Mouse (Mus musculus) stomach, embryonic 16.5 days (tissue): Measurements from ENCODE around the gene Fam219a. TPM values are rescaled to one million over a fixed set of nuclear protein-coding genes. Genes with fewer than 3 reads are reported as not detected.

Source experiments
- ATAC-seq: fragments of 200-750 bp; cut with Nextera tagmentation; 2 replicates; pipeline ENCODE4 v1.8.0; 2017; ENCODE audit warnings: moderate number of reproducible peaks, moderate TSS enrichment; ENCODE audit not compliant: insufficient read depth, low FRiP score
- H3K27ac ChIP-seq: fragments of 300-500 bp; sonication (generic); 2 replicates; pipeline ENCODE4 v1.5.1; 2014; ENCODE audit warnings: low read length
- H3K27me3 ChIP-seq: fragments of 300-500 bp; sonication (generic); 2 replicates; pipeline ENCODE4 v1.6.1; 2014; ENCODE audit warnings: low read length, control low read depth, mixed read lengths; ENCODE audit not compliant: control insufficient read depth, insufficient read depth
- H3K36me3 ChIP-seq: fragments of 300-500 bp; sonication (generic); 2 replicates; pipeline ENCODE4 v1.6.1; 2014; ENCODE audit warnings: low read length; ENCODE audit not compliant: control insufficient read depth, insufficient read depth
- H3K4me1 ChIP-seq: fragments of 300-500 bp; sonication (generic); 2 replicates; pipeline ENCODE4 v1.6.1; 2014; ENCODE audit warnings: low read length, control low read depth, mixed read lengths; ENCODE audit not compliant: control insufficient read depth, insufficient read depth
- H3K4me2 ChIP-seq: fragments of 300-500 bp; sonication (generic); 2 replicates; pipeline ENCODE4 v1.6.1; 2014; ENCODE audit warnings: low read depth, low read length, mixed read lengths
- H3K4me3 ChIP-seq: fragments of 300-500 bp; sonication (generic); replicated peaks from 2 replicates; pipeline ENCODE4 v1.5.1; 2014; ENCODE audit warnings: mild to moderate bottlenecking, low read length
- H3K9ac ChIP-seq: fragments of 300-500 bp; sonication (generic); 2 replicates; pipeline ENCODE4 v1.6.1; 2014; ENCODE audit warnings: low read length
- H3K9me3 ChIP-seq: fragments of 300-500 bp; sonication (generic); replicated peaks from 2 replicates; pipeline ENCODE4 v1.6.1; 2016; ENCODE audit warnings: low read length, control low read depth; ENCODE audit not compliant: control insufficient read depth
- WGBS: fragments of 180-500 bp; shearing (Covaris S2); extraction: QIAGEN DNeasy Blood & Tissue Kit; methylation state at CpG from one replicate; pipeline ENCODE4 v1.1.7; 2014; 5-methylcytosine and 5-hydroxymethylcytosine counted together
- polyA plus RNA-seq: library from polyadenylated mRNA; unstranded; fragments of >200 nt; fragmentation: Nextera tagmentation; extraction: Ambion mirVana; gene quantifications from 2 replicates; pipeline ENCODE4 v1.2.1, GENCODE M21; 2015

Gene Fam219a
- polyA plus RNA-seq, 1 experiment from 2014 or later = 3.0 TPM

DNA sequence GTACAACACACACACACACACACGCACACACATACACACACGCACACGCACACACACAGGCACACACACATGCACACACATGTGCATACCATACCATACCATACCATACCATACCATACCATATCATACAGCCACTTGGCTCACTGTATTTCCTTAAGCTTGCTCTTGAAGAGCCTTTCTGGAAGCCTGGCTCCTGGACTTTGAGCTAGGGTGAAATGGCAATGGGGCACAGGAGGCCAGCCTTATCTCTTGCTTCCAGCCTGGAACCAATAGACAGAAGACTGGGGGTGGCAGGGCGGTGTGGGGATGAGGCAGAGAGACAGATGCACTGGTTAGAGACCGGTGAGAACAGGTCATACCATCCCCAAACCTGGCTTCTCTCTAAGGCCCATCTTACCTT lies 50.1 kb downstream of the Fam219a start:
- Histone ChIP-seq H3K27me3 (no peaks in the 10 kb centered on the region; the same call in none of the 2 replicates), H3K27ac (no peak overlapping the region), H3K9ac (no peak overlapping the region), H3K9me3 (no peaks in the 10 kb centered on the region), H3K4me2 (no peak overlapping the region), H3K4me1 (no peaks in the 10 kb centered on the region), H3K4me3 (no peak overlapping the region), H3K36me3 (no peaks in the 10 kb centered on the region)
- no peak for ATAC-seq
- 92% methylated on average over 5 of the region's 5 CpGs for WGBS

DNA sequence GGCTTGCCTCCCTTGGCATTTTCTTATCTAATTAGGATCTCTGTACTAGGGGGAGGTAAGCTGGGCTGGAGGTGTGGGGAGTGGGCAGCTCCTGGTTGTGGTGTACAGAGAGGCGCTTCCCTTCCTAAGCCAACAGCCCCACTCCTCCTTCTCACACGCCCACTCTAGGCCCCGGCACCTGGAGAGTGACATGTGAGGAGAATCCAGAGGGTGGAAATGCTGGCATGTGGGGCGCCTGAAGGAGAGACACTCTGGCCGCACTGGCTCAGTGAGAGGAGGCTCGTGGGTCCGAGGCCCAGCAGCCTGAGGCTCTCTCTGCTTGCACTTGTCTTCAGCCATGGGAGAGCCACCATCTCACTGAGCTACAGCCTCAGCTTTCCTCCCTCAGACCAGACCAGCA lies 51.0 kb downstream of the Fam219a start:
- no peak overlapping the region for H3K27ac ChIP-seq

DNA sequence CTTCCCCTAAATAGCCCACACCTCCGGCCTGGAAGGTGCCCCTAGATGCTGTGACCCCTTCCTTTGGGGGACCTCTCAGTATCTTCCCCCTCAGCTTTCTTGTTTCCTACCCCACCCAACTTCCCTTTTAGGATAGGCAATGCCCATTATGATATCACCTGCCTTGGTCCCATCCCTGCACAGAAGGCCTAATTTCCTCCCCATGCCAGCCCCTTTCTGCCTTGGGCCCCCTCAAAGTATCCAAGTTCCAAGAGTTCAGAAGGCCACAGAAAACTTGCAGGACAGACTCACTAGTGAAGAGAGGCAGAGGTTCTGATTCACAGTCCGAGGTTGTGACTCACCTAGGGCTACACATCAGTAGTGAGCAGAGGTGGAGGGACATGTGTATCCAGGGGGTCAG lies 52.1 kb downstream of the Fam219a start, which contains the start of gene 1110017D15Rik:
1110017D15Rik (minus strand) TSS at position 101 of the 400 bp plus-strand sequence.
- Histone ChIP-seq H3K4me2 (no peak within 1 kb of the TSS), H3K9ac (no peak within 1 kb of the TSS), H3K4me3 (no peak within 1 kb of the TSS), H3K9me3 (no peaks in the 10 kb centered on the region), H3K27ac (no peak within 1 kb of the TSS), H3K36me3 (no peaks in the 10 kb centered on the region), H3K27me3 (no peaks in the 10 kb centered on the region; the same call in 1 of the 2 replicates), H3K4me1 (no peaks in the 10 kb centered on the region)
- ATAC-seq = no peak
- 76% methylated on average over 2 of the region's 2 CpGs for WGBS

More for the DNA sequence above, 51.0 kb downstream of the Fam219a start:
- no peak for ATAC-seq
- no peak overlapping the region for H3K9ac ChIP-seq
- H3K4me1 ChIP-seq = no peaks in the 10 kb centered on the region
- H3K4me2 ChIP-seq = no peak overlapping the region
- H3K27me3 ChIP-seq = no peaks in the 10 kb centered on the region; the same call in 1 of the 2 replicates
- H3K9me3 ChIP-seq = no peaks in the 10 kb centered on the region
- H3K36me3 ChIP-seq = no peaks in the 10 kb centered on the region
- H3K4me3 ChIP-seq = no peak overlapping the region
- WGBS = 73% methylated on average over 7 of the region's 7 CpGs

DNA sequence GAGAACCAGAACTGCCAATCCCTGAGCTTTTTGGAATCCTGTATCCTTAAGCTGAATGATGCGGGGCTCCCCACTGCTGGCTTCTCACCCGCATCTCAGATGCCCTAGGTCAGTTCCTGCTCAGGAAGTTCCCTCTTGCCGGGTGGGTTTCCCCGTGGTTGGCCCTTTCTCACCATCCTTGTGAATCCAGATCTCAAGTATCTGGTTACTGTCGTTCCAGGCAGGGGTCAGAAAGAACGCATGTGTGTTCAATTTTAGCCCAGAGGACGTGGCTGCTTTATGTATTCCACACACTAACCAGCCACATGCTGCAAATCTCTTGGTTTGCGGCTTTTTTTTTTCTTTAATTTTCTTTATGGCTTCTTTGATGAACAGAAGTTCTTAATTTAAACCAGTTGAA lies 55.6 kb downstream of the Fam219a start:
- Histone ChIP-seq H3K36me3 (no peaks in the 10 kb centered on the region), H3K9me3 (no peaks in the 10 kb centered on the region), H3K27me3 (no peaks in the 10 kb centered on the region; the same call in 1 of the 2 replicates), H3K9ac (no peak overlapping the region), H3K4me2 (no peak overlapping the region), H3K4me3 (no peak overlapping the region), H3K4me1 (no peaks in the 10 kb centered on the region), H3K27ac (no peak overlapping the region)
- WGBS = 22% methylated on average over 8 of the region's 8 CpGs
- no peak for ATAC-seq

DNA sequence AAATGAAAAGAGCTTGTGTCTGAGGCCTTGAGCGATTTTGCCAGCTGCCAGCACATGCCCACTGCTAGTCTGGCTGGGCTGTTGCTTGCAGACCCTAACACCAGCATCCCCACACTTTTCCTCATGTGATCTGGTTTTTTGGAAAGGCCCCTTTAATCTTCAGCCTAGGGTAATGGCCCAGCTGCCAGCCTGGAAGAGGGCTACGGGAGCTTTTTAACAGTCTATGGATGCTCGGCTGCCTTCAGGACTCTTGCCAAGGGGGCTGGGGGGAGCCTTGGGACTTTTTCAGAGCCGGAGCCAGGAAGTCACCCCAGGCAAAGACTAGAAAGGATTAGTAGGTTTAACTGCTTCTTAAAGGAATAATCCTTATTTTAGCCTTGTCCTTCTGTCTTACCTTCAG lies 56.0 kb downstream of the Fam219a start:
- H3K27ac ChIP-seq = no peak overlapping the region
- 44% methylated on average over 4 of the region's 4 CpGs for WGBS
- no peaks in the 10 kb centered on the region for H3K36me3 ChIP-seq
- H3K4me1 ChIP-seq = no peaks in the 10 kb centered on the region
- H3K9me3 ChIP-seq = no peaks in the 10 kb centered on the region
- no peak overlapping the region for H3K4me3 ChIP-seq
- H3K27me3 ChIP-seq = no peaks in the 10 kb centered on the region; the same call in 1 of the 2 replicates
- no peak overlapping the region for H3K9ac ChIP-seq
- ATAC-seq = no peak
- H3K4me2 ChIP-seq = no peak overlapping the region

DNA sequence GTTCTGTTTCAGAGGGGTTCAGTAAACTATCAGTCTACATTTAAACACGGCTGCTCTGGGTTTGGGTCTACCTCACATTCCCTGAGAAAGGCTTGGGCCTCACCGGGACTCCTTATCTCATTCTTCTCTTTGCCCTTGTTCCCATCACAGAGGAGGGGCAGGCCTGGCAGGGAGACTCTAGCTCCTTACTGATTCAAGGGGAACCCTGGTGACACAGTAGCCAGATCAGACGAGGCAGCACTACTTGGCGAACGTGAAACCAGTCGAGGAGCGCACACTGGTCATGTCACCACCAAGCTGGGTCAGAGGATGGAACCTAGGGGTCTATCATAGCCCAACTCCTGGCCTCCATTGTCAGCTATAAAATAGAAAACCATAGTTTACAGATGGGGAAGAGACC lies 61.3 kb downstream of the Fam219a start:
- 54% methylated on average over 7 of the region's 7 CpGs for WGBS
- no peak overlapping the region for H3K4me2 ChIP-seq
- ATAC-seq = no peak
- no peaks in the 10 kb centered on the region; the same call in 1 of the 2 replicates for H3K27me3 ChIP-seq
- peaks cover 8% of the 10 kb centered on the region; the same call in 1 of the 2 replicates for H3K4me1 ChIP-seq
- H3K9ac ChIP-seq = no peak overlapping the region
- no peak overlapping the region for H3K4me3 ChIP-seq
- no peaks in the 10 kb centered on the region for H3K36me3 ChIP-seq
- no peak overlapping the region for H3K27ac ChIP-seq
- H3K9me3 ChIP-seq = no peaks in the 10 kb centered on the region

DNA sequence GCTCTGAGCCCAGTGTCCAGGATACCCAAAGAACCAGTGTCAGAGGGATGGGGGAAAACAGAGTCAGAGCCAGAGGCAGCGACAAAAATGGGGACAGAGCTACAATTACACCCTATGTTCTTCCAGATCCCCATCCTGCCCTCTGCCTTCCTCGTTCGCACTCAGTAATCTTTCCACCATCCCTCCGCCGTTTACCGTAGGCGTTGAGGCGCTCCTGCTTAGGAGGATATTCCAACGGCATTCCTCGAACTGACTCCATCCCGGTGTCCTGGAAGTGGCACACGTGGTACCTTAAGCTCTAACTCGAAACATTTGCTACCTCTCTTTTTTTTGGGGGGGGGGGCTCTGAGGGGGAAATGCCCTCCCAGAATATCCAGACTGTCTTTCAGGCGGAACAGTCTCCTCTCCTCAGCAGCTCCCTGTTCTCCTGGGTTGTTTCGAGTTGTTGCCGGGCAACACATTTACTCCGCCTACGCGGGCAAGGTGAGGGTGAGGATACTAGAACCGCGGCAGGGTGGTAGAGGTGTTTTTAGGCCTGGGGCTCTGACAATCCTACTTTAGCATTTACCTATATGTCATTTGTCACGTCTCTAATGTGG lies 61.9 kb downstream of the Fam219a start:
- Histone ChIP-seq H3K9ac (peak overlapping the region; percentile 73), H3K4me2 (peak overlapping the region; percentile 95), H3K9me3 (no peaks in the 10 kb centered on the region), H3K4me3 (peak overlapping the region; percentile 60), H3K36me3 (no peaks in the 10 kb centered on the region), H3K4me1 (peaks cover 8% of the 10 kb centered on the region; the same call in 1 of the 2 replicates), H3K27ac (no peak overlapping the region), H3K27me3 (no peaks in the 10 kb centered on the region; the same call in 1 of the 2 replicates)
- no peak for ATAC-seq
- 5% methylated on average over 22 of the region's 22 CpGs for WGBS

DNA sequence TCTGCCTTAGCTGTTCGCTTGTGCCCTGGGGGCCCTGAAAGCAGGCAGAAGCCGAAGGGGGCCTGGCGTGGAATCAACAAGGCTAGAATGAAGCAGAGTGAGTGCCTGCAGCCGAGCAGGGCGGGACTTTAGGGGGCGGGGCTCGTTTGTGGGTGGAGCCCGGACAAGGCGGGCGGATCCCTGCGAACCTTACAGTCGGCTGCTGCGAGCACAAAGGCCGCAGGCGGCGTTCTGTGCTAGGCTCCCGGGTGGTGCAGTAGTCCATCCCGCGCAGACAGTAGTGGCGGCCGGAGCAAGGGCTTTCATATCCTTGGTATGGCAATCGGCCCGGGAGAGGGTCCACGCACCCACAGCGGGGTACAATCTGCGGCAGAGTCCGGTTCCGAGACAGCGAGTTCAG lies 62.4 kb downstream of the Fam219a start:
- Histone ChIP-seq H3K27me3 (peaks cover 2% of the 10 kb centered on the region; the same call in 1 of the 2 replicates), H3K9ac (peak overlapping the region; percentile 73), H3K36me3 (no peaks in the 10 kb centered on the region), H3K4me3 (peak overlapping the region; percentile 60), H3K9me3 (no peaks in the 10 kb centered on the region), H3K4me2 (peak overlapping the region; percentile 95), H3K27ac (no peak overlapping the region), H3K4me1 (peaks cover 12% of the 10 kb centered on the region; the same call in 1 of the 2 replicates)
- peak; percentile 71 for ATAC-seq
- 0% methylated on average over 29 of the region's 29 CpGs for WGBS

DNA sequence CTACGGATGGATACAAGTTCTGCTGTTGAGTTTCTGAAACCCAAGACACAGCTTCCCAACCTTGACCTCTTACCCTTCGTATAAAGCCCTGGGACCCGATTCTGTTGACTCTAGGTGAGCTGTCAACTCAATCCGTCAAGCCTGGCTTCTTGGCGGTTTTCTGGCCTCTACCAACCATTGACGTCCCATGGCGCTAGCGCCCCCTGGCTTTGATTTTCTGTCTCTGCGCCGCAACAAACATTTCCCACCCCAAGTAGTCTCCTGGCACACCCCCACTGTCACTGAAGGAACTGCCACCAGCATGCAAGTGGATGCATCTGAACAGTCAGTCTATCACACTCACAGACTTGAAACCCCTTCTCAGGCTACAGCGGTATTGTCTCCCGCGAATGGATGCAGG lies 63.2 kb downstream of the Fam219a start:
- ATAC-seq = no peak
- H3K4me1 ChIP-seq = peaks cover 14% of the 10 kb centered on the region; the same call in 1 of the 2 replicates
- H3K27me3 ChIP-seq = 0 out of 2 replicates have a peak, but pooled peaks cover 8% of the 10 kb centered on the region
- H3K27ac ChIP-seq = no peak overlapping the region
- no peaks in the 10 kb centered on the region for H3K9me3 ChIP-seq
- H3K4me3 ChIP-seq = peak overlapping the region; percentile 60; the same call in 1 of the 2 replicates
- WGBS = 13% methylated on average over 13 of the region's 13 CpGs
- no peaks in the 10 kb centered on the region for H3K36me3 ChIP-seq
- no peak overlapping the region for H3K9ac ChIP-seq
- H3K4me2 ChIP-seq = peak overlapping the region; percentile 95
